Mouse (Mus musculus) layer of hippocampus, adult 9-11 months (tissue): Measurements from ENCODE around the gene Psmb6.
"Not testable (repeated sequence)": the region's sequence is repeated elsewhere in the genome, so short reads cannot be mapped to it uniquely, and the experiment has no call there.

Source experiments
- DNase-seq: peaks from one replicate; pipeline ENCODE4 v3.0.0; 2022

Psmb6 gene

DNA sequence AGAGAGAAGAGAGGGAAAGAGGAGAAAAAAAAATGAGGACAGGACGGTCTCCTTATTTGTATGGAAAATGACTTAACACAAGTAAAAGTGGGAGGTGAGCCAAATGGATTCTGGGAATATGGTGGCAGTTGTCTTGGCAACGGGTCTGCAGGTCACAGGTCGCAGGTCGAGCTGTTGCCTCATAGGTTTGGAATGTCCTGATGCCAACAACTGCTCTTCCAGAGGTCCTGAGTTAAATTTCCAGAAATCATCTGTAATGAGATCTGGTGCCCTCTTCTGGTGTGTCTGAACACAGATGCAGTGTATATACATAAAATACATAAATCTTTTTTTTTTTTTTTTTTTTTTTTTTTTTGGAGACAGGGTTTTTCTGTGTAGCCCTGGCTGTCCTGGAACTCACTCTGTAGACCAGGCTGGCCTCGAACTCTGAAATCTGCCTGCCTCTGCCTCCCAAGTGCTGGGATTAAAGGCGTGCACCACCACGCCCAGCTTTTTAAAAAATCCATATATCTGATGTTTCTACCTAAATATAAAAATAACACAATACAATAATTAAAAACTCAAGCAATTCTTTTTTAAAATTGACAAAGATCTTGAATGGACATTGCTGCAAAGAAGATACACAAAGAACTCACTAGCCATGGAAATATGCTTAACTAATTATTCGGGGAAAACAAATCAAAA is 1.7 kb upstream of the Psmb6 start:
- DNase-seq = not testable (repeated sequence)

GRCm38 (mm10) chr11:70524782-70525181 is 385 bp upstream of the Psmb6 start:
- no peak for DNase-seq

DNA sequence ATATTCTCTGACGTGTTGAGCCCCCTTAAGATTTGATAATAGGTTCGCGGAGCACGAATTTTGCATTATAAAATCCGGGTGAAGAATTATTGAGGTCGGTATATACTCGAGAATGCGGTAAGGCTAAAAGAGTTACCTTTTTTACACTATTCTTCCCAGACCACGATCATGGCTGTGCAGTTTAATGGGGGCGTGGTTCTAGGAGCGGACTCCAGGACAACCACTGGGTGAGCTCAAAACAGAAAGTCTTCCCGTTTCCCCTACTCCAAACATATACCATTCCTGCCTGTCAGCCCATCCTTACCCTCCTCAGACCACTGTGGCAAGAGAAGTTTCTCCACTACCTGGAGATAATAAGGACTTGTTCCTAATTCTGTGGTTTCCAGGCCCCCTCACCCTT is 559 bp downstream of the Psmb6 start:
- no peak for DNase-seq

- DNase-seq = no peak
Observed at GRCm38 (mm10) chr11:70526211-70526610, 1.0 kb downstream of the Psmb6 start.

DNA sequence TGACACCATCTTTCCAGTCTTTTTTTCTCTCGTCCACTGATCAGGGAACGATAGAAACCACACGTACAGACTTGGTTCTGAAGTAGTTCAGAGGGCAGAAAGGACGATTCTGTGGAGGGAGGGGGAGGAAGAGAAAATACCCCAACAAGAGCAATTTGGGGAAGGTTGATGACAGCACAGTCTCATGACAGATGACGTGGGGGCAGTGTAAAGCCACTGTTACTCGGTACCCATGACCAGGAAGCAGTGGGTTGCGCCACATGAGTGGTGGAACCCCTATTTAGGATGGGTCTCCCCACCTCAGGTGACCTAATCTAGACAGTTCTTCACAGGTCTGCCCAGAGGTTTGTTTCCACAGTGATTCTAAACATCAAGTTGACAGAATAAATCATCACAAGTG is 3.4 kb downstream of the Psmb6 start:
- DNase-seq = peak; percentile 44

DNA sequence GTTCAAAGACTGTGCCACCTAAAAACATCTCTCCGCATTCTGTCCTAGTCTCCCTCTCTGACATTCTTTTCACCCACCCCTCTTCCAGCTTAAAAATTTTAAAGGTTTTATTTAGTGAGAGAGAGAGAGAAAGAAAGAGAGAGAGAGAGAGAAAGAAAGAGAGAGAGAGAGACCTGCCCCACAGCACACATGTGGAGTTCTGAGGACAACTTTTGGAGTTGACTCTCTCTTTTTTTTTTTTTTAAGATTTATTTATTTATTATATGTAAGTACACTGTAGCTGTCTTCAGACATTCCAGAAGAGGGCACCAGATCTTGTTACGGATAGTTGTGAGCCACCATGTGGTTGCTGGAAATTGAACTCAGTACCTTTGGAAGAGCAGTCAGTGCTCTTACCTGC is 5.9 kb downstream of the Psmb6 start:
- DNase-seq = not testable (repeated sequence)

- no peak for DNase-seq
Observed at GRCm38 (mm10) chr11:70532839-70533238, 7.7 kb downstream of the Psmb6 start, which contains the start of gene Gm40193. Gene Gm40193 (minus strand): TSS chr11:70532939.

- no peak for DNase-seq
Observed at GRCm38 (mm10) chr11:70539423-70539822, 14.3 kb downstream of the Psmb6 start.

GRCm38 (mm10) chr11:70539877-70540587 is 14.9 kb downstream of the Psmb6 start, which contains the start of gene Pld2:
Gene Pld2 (plus strand): TSS chr11:70540064.
- peak; percentile 84 for DNase-seq

GRCm38 (mm10) chr11:70540928-70541327 is 15.8 kb downstream of the Psmb6 start:
- no peak for DNase-seq

- DNase-seq = no peak
Observed at GRCm38 (mm10) chr11:70541415-70541814, 16.2 kb downstream of the Psmb6 start.

DNA sequence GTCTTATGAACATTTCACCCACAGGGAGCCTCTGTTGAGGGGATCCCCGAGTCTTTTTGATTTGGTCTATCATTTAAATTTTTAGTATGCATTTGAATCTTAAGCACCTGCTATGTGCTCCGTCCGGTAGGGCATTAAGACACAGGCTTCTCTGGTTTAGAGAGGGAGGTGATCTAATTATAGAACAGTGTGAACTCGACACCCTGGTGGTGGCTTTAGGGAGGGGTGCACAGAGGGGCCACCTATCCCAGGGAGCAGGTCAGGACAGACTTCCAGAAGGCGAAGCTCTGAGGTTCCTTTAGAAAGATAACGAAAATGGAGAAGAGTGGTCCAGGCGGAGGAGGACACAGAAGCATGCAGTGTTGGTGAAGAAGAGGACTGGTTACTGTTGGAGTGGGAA is 19.3 kb downstream of the Psmb6 start:
- no peak for DNase-seq

- no peak for DNase-seq
Observed at GRCm38 (mm10) chr11:70551526-70551925, 26.4 kb downstream of the Psmb6 start.

- DNase-seq = no peak
Observed at GRCm38 (mm10) chr11:70553940-70554339, 28.8 kb downstream of the Psmb6 start.

- no peak for DNase-seq
Observed at GRCm38 (mm10) chr11:70557545-70557944, 32.4 kb downstream of the Psmb6 start.

DNA sequence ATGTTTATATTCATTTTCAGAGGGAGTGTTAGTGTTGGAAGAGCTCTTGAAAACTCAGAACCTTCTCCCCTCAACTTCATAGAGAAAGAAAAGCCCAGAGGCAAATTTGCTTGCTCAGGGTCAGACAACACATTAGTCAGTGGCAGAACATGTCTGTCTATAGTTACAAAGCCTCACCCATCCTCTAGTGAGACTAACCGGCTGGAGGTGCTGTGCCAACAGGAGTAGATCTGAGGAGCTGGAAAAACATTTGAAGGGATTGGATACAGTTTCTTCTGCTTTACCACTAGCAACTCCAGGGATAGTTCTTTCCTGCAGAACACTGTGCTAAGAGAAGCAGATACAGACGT is 36.7 kb downstream of the Psmb6 start:
- DNase-seq = no peak

GRCm38 (mm10) chr11:70562287-70562994 is 37.3 kb downstream of the Psmb6 start, which contains the start of gene Mink1:
Gene Mink1 (plus strand): TSS chr11:70562881.
- DNase-seq = peak; percentile 96

DNA sequence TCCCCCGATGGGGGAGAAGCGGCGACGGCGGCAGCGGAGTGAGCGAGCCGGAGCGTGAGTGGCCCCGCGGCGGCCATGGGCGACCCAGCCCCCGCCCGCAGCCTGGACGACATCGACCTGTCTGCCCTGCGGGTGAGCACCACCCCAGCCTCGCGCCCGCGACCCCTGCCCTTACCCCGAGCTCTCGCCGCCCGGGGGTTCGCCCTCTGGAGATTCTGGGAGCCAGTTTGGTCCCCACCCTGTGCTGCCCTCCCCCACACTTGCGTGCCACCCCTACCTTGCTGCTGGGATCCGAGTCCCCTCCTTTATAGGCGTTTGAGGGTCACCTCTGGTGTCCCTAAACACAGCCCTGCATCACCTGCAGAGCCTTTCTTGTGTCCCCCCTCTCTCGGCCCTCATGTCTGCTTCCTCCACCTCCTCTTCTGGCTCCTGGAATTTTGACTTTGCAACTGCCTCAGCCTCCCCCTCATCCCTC is 37.9 kb downstream of the Psmb6 start:
- no peak for DNase-seq

DNA sequence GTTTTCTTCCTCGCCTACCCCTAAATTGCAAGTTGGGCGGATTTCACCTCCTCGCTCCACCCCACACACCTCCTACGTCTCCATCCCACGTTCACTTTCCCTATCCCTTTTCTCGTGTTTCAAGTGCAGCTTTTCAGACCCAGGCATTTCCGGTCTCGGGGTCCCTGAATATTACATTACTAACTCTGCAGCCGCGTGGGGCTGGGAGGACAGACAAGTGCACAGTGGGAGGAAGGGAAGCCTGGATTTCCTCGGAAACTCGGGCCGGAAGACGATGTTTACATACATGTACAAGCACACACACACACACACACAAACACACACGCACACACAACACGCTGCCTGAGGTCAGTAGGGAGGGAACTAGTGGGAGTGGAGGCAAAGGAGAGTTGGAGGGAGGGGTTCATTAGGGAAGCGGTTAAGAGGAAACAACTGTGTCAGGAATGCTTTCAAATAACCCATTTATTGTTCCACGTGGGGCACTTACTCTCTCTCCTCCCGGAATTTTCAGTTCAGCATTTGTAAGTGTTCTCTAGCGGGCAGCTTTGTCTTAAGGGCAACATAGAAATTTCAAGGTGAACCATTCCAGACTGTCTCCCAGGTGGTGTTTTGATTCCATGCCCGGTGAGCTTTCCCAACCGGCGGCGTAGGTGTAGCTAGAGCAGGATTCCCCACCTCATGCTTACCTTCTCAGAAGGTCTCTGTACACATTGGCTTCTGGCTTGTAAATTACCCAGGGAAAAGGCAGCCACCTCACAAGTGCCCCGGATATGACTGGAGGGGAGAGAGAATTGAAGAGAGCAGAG is 38.5 kb downstream of the Psmb6 start:
- no peak for DNase-seq

DNA sequence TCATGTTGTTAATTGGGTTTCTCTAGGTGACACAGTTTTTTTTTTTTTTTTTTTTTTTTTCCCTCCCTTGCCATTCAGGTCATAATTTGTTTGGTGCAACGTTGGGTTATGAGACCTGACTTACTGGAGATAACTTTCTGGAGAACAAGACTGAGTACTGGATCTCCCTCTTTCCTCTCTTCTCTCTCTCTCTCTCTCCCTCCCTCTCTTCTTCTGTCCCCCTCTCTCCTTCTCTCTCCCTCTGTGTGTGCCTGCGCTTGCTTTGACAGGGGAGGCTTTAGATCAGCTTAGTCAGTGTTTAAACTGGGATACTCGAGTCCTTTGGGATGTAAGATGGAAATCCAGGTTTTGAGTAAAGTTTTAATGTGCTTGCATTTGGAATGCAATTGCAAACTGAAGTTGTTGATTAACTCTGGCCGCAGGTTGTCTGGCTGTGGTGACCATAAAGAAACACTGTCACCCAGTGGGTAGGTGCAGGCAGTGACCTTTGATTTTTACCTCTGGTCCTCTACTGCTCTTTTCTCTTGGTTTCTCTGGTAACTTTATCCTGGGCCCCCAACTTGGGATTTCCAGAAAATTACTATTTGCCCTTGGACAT is 39.2 kb downstream of the Psmb6 start:
- DNase-seq = no peak

- no peak for DNase-seq
Observed at GRCm38 (mm10) chr11:70566586-70566985, 41.4 kb downstream of the Psmb6 start.

DNA sequence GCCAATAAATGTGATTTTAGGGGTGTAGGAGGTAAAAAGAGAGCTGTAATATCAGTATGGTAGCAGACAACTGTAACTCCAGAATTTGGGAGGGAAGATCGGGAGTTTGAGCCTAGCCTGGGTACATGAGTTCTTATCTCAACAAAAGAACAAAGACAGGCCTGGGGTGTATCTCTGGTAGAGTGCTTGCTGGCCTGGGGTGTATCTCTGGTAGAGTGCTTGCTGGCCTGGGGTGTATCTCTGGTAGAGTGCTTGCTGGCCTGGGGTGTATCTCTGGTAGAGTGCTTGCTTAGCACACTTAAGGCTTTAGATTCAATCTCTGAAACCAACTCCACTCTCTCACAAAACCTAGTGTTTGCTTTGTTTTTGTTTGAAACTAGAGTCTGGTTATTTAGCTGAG is 45.4 kb downstream of the Psmb6 start:
- not testable (repeated sequence) for DNase-seq
